Mouse (Mus musculus) G1E (cell line): ENCODE data around the gene Plxnc1.

Experiments
- CTCF ChIP-seq: IDR thresholded peaks from 2 replicates; pipeline ENCODE4 v1.5.1; 2012; ENCODE audit warnings: low read depth, low read length, inconsistent platforms, mixed read lengths
- GATA1 ChIP-seq: IDR thresholded peaks from 2 replicates; pipeline ENCODE4 v1.6.1; 2012; ENCODE audit warnings: borderline replicate concordance, low read length, inconsistent platforms, mixed read lengths
- TAL1 ChIP-seq: conservative IDR thresholded peaks from 2 replicates; pipeline ENCODE4 v1.6.1; 2012; ENCODE audit warnings: low read depth, low read length, inconsistent platforms, mixed read lengths

- TF ChIP-seq CTCF (no peak), TAL1 (no peak), GATA1 (no peak)
Measured at GRCm38 (mm10) chr10:94871102-94871501, 73.5 kb downstream of the Plxnc1 start.
